16 mouse cellular contexts compared by ENCODE assay signal in genomic region chr2:172216163-172216915, GRCm38 (mm10). TPM values are rescaled to one million over a fixed set of nuclear protein-coding genes. Genes with fewer than 3 reads are reported as not detected.
DNase-seq lines count a peak whose midpoint lies in the region; ATAC-seq lines count a peak whose summit lies in the region.
"Had no signal": no experiment of that assay in that cellular context is flagged by ENCODE, and none has a peak within 500 bp of the region (broad histone marks: within the 10 kb centered on the region; RNA-seq: fewer than 3 reads in every experiment).

No protein-coding gene starts in this region.

- no peak overlapping the region for H3K4me3 ChIP-seq in midbrain, embryonic 15.5 days
- H3K4me3 ChIP-seq in midbrain, embryonic 16.5 days (ENCODE audit: low read depth, low read length) = no peak overlapping the region
- no peak overlapping the region for H3K4me3 ChIP-seq in limb, embryonic 10.5 days
- H3K4me3 ChIP-seq: liver, embryonic 12.5 days; megakaryocyte, embryonic 14.5 days; neural tube, embryonic 12.5 days; stomach, embryonic 15.5 days had no signal

- H3K4me1 ChIP-seq in midbrain, embryonic 15.5 days = peaks cover 4% of the 10 kb centered on the region; the same call in 1 of the 2 replicates
- no peaks in the 10 kb centered on the region for H3K4me1 ChIP-seq in midbrain, embryonic 16.5 days (ENCODE audit: control insufficient read depth, insufficient read depth, low read length)
- H3K4me1 ChIP-seq in limb, embryonic 10.5 days = peaks cover 12% of the 10 kb centered on the region
- H3K4me1 ChIP-seq: liver, embryonic 12.5 days; megakaryocyte, embryonic 14.5 days; neural tube, embryonic 12.5 days; stomach, embryonic 15.5 days had no signal

- no peaks in the 10 kb centered on the region; the same call in 1 of the 2 replicates for H3K27me3 ChIP-seq in midbrain, embryonic 15.5 days (replicated peaks)
- H3K27me3 ChIP-seq in midbrain, embryonic 16.5 days (ENCODE audit: control insufficient read depth, insufficient read depth, low read depth, low read length) = no peaks in the 10 kb centered on the region
- H3K27me3 ChIP-seq in limb, embryonic 10.5 days (ENCODE audit: low read depth, poor library complexity, severe bottlenecking) = no peaks in the 10 kb centered on the region
- H3K27me3 ChIP-seq: liver, embryonic 12.5 days; megakaryocyte, embryonic 14.5 days; neural tube, embryonic 12.5 days; Patski; stomach, embryonic 15.5 days had no signal

- intact Hi-C loops in left cerebral cortex, postnatal 36 days (cut with DNase I) = loop anchor here (5.0 kb wide), 2 partner anchors 1339 to 1694 kb away; no protein-coding TSS in a partner anchor

- WGBS in midbrain, embryonic 15.5 days = 67% methylated on average over 17 of the region's 17 CpGs
- WGBS in midbrain, embryonic 16.5 days = 71% methylated on average over 17 of the region's 17 CpGs
- 65% methylated on average over 17 of the region's 17 CpGs for WGBS in limb, embryonic 10.5 days

- no peaks in the 10 kb centered on the region for H3K36me3 ChIP-seq in midbrain, embryonic 15.5 days (replicated peaks)
- H3K36me3 ChIP-seq in midbrain, embryonic 16.5 days (ENCODE audit: control insufficient read depth, insufficient read depth, low read length) = no peaks in the 10 kb centered on the region
- no peaks in the 10 kb centered on the region for H3K36me3 ChIP-seq in limb, embryonic 10.5 days
- H3K36me3 ChIP-seq: liver, embryonic 12.5 days; neural tube, embryonic 12.5 days; stomach, embryonic 15.5 days had no signal

- peak; percentile 9 for DNase-seq in embryo, embryonic 9.5 days (ENCODE audit: extremely low spot score)
- no peak for DNase-seq in embryo, embryonic 10.5 days (ENCODE audit: low spot score)
- DNase-seq in limb, embryonic 10.5 days (ENCODE audit: low spot score) = no peak
- peak; percentile 71 for DNase-seq in yolk sac, embryonic 10.5 days (ENCODE audit: low spot score)
- no peak for DNase-seq in adrenal gland, postnatal 10 days
- no peak for DNase-seq in left cerebral cortex, postnatal 36 days (ENCODE audit: low spot score in 2 of 2)

- no peaks in the 10 kb centered on the region for H3K9me3 ChIP-seq in midbrain, embryonic 15.5 days
- no peaks in the 10 kb centered on the region for H3K9me3 ChIP-seq in midbrain, embryonic 16.5 days (replicated peaks; ENCODE audit: control insufficient read depth, low read length, poor library complexity, severe bottlenecking)
- no peaks in the 10 kb centered on the region for H3K9me3 ChIP-seq in limb, embryonic 10.5 days (replicated peaks)
- H3K9me3 ChIP-seq: liver, embryonic 12.5 days; neural tube, embryonic 12.5 days; stomach, embryonic 15.5 days had no signal

- H3K4me2 ChIP-seq in midbrain, embryonic 15.5 days = no peak overlapping the region
- H3K4me2 ChIP-seq in midbrain, embryonic 16.5 days (ENCODE audit: low read length) = no peak overlapping the region
- H3K4me2 ChIP-seq: liver, embryonic 12.5 days; neural tube, embryonic 12.5 days; stomach, embryonic 15.5 days had no signal

- no peak overlapping the region for H3K27ac ChIP-seq in midbrain, embryonic 15.5 days
- H3K27ac ChIP-seq in midbrain, embryonic 16.5 days (ENCODE audit: low read length) = no peak overlapping the region
- H3K27ac ChIP-seq in limb, embryonic 10.5 days = peak overlapping the region; percentile 53; the same call in 1 of the 2 replicates
- H3K27ac ChIP-seq: kidney, postnatal 0 days; liver, embryonic 12.5 days; neural tube, embryonic 12.5 days; stomach, embryonic 15.5 days had no signal

- no peak overlapping the region for H3K9ac ChIP-seq in midbrain, embryonic 15.5 days
- H3K9ac ChIP-seq in midbrain, embryonic 16.5 days (ENCODE audit: low read depth, low read length) = no peak overlapping the region
- H3K9ac ChIP-seq: liver, embryonic 12.5 days; neural tube, embryonic 12.5 days; stomach, embryonic 15.5 days had no signal

- peak; percentile 54; the same call in 1 of the 2 replicates for ATAC-seq in midbrain, embryonic 15.5 days (replicated peaks)
- ATAC-seq in midbrain, embryonic 16.5 days = no peak
- ATAC-seq: liver, embryonic 12.5 days had no signal

RNA-seq across cellular contexts. Expression of gene Mc3r, which starts 32.0 kb away (rescaled TPM):
- polyA plus RNA-seq in midbrain, embryonic 15.5 days (2015; fragmentation: Nextera tagmentation; extraction: Ambion mirVana) = 0.39 and 0.70 TPM in 2 replicates
- 0.64 and 0.73 TPM in 2 replicates for polyA plus RNA-seq in midbrain, embryonic 16.5 days (2015; fragmentation: Nextera tagmentation; extraction: Ambion mirVana)
- polyA plus RNA-seq in limb, embryonic 10.5 days (2016; fragmentation: Nextera tagmentation; extraction: Ambion mirVana) = not detected in 2 replicates
- total RNA-seq in adrenal gland, postnatal 10 days (2021) = not detected
- under 1 TPM in 1 of 2 experiments, not detected in 1; 0.14 TPM for total RNA-seq in left cerebral cortex, postnatal 36 days (2021)
- total RNA-seq: heart, adult 18-20 months; hematopoietic stem cell, adult 5-6 weeks had no signal
- polyA plus RNA-seq: kidney, postnatal 0 days; neural tube, embryonic 12.5 days; Patski; stomach, embryonic 15.5 days had no signal

Comparison
In these comparisons a context has a peak if more than half of its experiments do, and no peak if none do; other contexts are left out.
1. DNase-seq: peak in embryo, embryonic 9.5 days (single experiment) and yolk sac, embryonic 10.5 days (single experiment); none in embryo, embryonic 10.5 days (single experiment), limb, embryonic 10.5 days (single experiment), adrenal gland, postnatal 10 days (single experiment) and left cerebral cortex, postnatal 36 days (0 of 2).